Mouse (Mus musculus): ENCODE measurements around the gene Tbc1d32.

- TF ChIP-seq CTCF (IDR thresholded peaks at IDR 0.05; ENCODE audit: low read depth) (no peak), EP300 (optimal IDR thresholded peaks at IDR 0.05) (no peak)
Measured at GRCm38 (mm10) chr10:56061238-56061830, 167.2 kb downstream of the Tbc1d32 start.
